Mouse (Mus musculus) intestine, postnatal 0 days (tissue): ENCODE measurements around the gene Pld2. TPM values are rescaled to one million over a fixed set of nuclear protein-coding genes. Genes with fewer than 3 reads are reported as not detected.
"Not testable (repeated sequence)": the region's sequence is repeated elsewhere in the genome, so short reads cannot be mapped to it uniquely, and the experiment has no call there.

ENCODE experiments used
- ATAC-seq: fragments of 200-750 bp; cut with Nextera tagmentation; 2 replicates; pipeline ENCODE4 v1.8.0; 2017; ENCODE audit warnings: mild to moderate bottlenecking, moderate TSS enrichment, moderate library complexity
- H3K27ac ChIP-seq: fragments of 300-500 bp; sonication (generic); 2 replicates; pipeline ENCODE4 v1.5.1; 2014; ENCODE audit warnings: mild to moderate bottlenecking, low read depth, low read length, moderate library complexity
- H3K27me3 ChIP-seq: fragments of 300-500 bp; sonication (generic); replicated peaks from 2 replicates; pipeline ENCODE4 v1.6.1; 2014; ENCODE audit warnings: low read length, mixed read lengths; ENCODE audit not compliant: control insufficient read depth, insufficient read depth
- H3K36me3 ChIP-seq: fragments of 300-500 bp; sonication (generic); 2 replicates; pipeline ENCODE4 v1.6.1; 2014; ENCODE audit warnings: mild to moderate bottlenecking, moderate library complexity; ENCODE audit not compliant: control insufficient read depth, insufficient read depth
- H3K4me1 ChIP-seq: fragments of 300-500 bp; sonication (generic); replicated peaks from 2 replicates; pipeline ENCODE4 v1.6.1; 2014; ENCODE audit warnings: antibody characterized with exemption, low read length, mixed read lengths; ENCODE audit not compliant: control insufficient read depth, insufficient read depth
- H3K4me2 ChIP-seq: fragments of 300-500 bp; sonication (generic); replicated peaks from 2 replicates; pipeline ENCODE4 v1.6.1; 2014; ENCODE audit warnings: low read depth, mild to moderate bottlenecking, moderate library complexity
- H3K4me3 ChIP-seq: fragments of 300-500 bp; sonication (generic); 2 replicates; pipeline ENCODE4 v1.5.1; 2014; ENCODE audit warnings: low read depth, low read length
- H3K9ac ChIP-seq: fragments of 300-500 bp; sonication (generic); 2 replicates; pipeline ENCODE4 v1.6.1; 2014; ENCODE audit warnings: mild to moderate bottlenecking, low read depth, low read length
- H3K9me3 ChIP-seq: fragments of 300-500 bp; sonication (generic); 2 replicates; pipeline ENCODE4 v1.6.1; 2016; ENCODE audit warnings: mixed run types; ENCODE audit not compliant: control insufficient read depth
- CTCF ChIP-seq: sonication (generic); IDR thresholded peaks from 2 replicates; pipeline ENCODE4 v1.5.1; 2016; ENCODE audit warnings: low read depth, mild to moderate bottlenecking, control low read depth, antibody characterized with exemption, moderate library complexity
- WGBS: fragments of 180-500 bp; shearing (Covaris S2); extraction: QIAGEN DNeasy Blood & Tissue Kit; methylation state at CpG from one replicate; pipeline ENCODE4 v1.1.7; 2014; 5-methylcytosine and 5-hydroxymethylcytosine counted together
- polyA plus RNA-seq: library from polyadenylated mRNA; unstranded; fragments of >200 nt; fragmentation: Nextera tagmentation; extraction: Ambion mirVana; gene quantifications from 2 replicates; pipeline ENCODE4 v1.2.1, GENCODE M21; 2015

Gene Pld2
- polyA plus RNA-seq, 1 experiment from 2014 or later: 5.9 TPM

- no peak overlapping the region for H3K9ac ChIP-seq
Measured at GRCm38 (mm10) chr11:70564276-70564873, 24.5 kb downstream of the Pld2 start.

GRCm38 (mm10) chr11:70566586-70566985, 26.7 kb downstream of the Pld2 start:
- Histone ChIP-seq H3K4me1 (no peaks in the 10 kb centered on the region), H3K27ac (no peak overlapping the region; the same call in 1 of the 2 replicates), H3K9me3 (no peaks in the 10 kb centered on the region), H3K4me3 (no peak overlapping the region), H3K4me2 (no peak overlapping the region), H3K36me3 (peaks cover 13% of the 10 kb centered on the region; the same call in 1 of the 2 replicates), H3K9ac (no peak overlapping the region), H3K27me3 (no peaks in the 10 kb centered on the region)
- WGBS: 68% methylated on average over 7 of the region's 7 CpGs
- TF ChIP-seq CTCF: no peak
- ATAC-seq: no peak

More at GRCm38 (mm10) chr11:70564276-70564873, 24.5 kb downstream of the Pld2 start:
- Histone ChIP-seq H3K4me3 (peak overlapping the region; percentile 91), H3K27me3 (no peaks in the 10 kb centered on the region), H3K9me3 (no peaks in the 10 kb centered on the region), H3K4me1 (no peaks in the 10 kb centered on the region), H3K27ac (peak overlapping the region; percentile 80; the same call in 1 of the 2 replicates), H3K36me3 (peaks cover 13% of the 10 kb centered on the region; the same call in 1 of the 2 replicates), H3K4me2 (peak overlapping the region; percentile 98)
- WGBS: 9% methylated on average over 4 of the region's 4 CpGs
- peak; percentile 51 for TF ChIP-seq CTCF
- ATAC-seq: no peak

GRCm38 (mm10) chr11:70570614-70571013, 30.8 kb downstream of the Pld2 start:
- H3K9ac ChIP-seq, H3K4me3 ChIP-seq, H3K9me3 ChIP-seq, H3K27ac ChIP-seq, H3K27me3 ChIP-seq, ATAC-seq, H3K4me2 ChIP-seq, H3K4me1 ChIP-seq: not testable (repeated sequence)
- H3K36me3 ChIP-seq: peaks cover 13% of the 10 kb centered on the region; the same call in 1 of the 2 replicates
- WGBS: 87% methylated on average over 1 of the region's 1 CpGs

- H3K9ac ChIP-seq: no peak overlapping the region
- H3K27me3 ChIP-seq: no peaks in the 10 kb centered on the region
- no peak for ATAC-seq
- TF ChIP-seq CTCF: no peak
- H3K9me3 ChIP-seq: no peaks in the 10 kb centered on the region
- 72% methylated on average over 1 of the region's 1 CpGs for WGBS
- no peaks in the 10 kb centered on the region for H3K4me1 ChIP-seq
- H3K4me2 ChIP-seq: no peak overlapping the region
- no peak overlapping the region for H3K4me3 ChIP-seq
- peaks cover 13% of the 10 kb centered on the region; the same call in 1 of the 2 replicates for H3K36me3 ChIP-seq
- no peak overlapping the region for H3K27ac ChIP-seq
Measured at GRCm38 (mm10) chr11:70571641-70572040, 31.8 kb downstream of the Pld2 start.

GRCm38 (mm10) chr11:70572348-70572902, 32.6 kb downstream of the Pld2 start:
- no peak for ATAC-seq
- no peak overlapping the region for H3K9ac ChIP-seq
- H3K4me3 ChIP-seq: no peak overlapping the region

GRCm38 (mm10) chr11:70573872-70574271, 34.0 kb downstream of the Pld2 start:
- no peak for ATAC-seq
- Histone ChIP-seq H3K9ac (no peak overlapping the region), H3K27me3 (no peaks in the 10 kb centered on the region), H3K4me2 (no peak overlapping the region), H3K36me3 (no peaks in the 10 kb centered on the region), H3K27ac (no peak overlapping the region), H3K4me1 (peaks cover 13% of the 10 kb centered on the region; the same call in 1 of the 2 replicates), H3K9me3 (no peaks in the 10 kb centered on the region), H3K4me3 (no peak overlapping the region)
- WGBS: 81% methylated on average over 6 of the region's 6 CpGs
- TF ChIP-seq CTCF: no peak

More at GRCm38 (mm10) chr11:70572348-70572902, 32.6 kb downstream of the Pld2 start:
- 0 out of 2 replicates have a peak, but pooled peaks cover 3% of the 10 kb centered on the region for H3K4me1 ChIP-seq
- no peak overlapping the region for H3K27ac ChIP-seq
- no peak overlapping the region for H3K4me2 ChIP-seq
- no peaks in the 10 kb centered on the region for H3K9me3 ChIP-seq
- no peaks in the 10 kb centered on the region for H3K27me3 ChIP-seq
- TF ChIP-seq CTCF: no peak
- H3K36me3 ChIP-seq: peaks cover 7% of the 10 kb centered on the region; the same call in 1 of the 2 replicates
- 40% methylated on average over 5 of the region's 5 CpGs for WGBS
